Mouse (Mus musculus) heart, postnatal 36 days (tissue): ENCODE measurements around the gene Itga1. TPM values are rescaled to one million over a fixed set of nuclear protein-coding genes. Genes with fewer than 3 reads are reported as not detected.

ENCODE experiments used
- DNase-seq, 2 experiments: peaks; one replicate each; pipeline ENCODE4 v3.0.0; 2021 to 2022
- intact Hi-C: fragments of 180-260 bp; cut with DNase I; formaldehyde crosslinking; loops from one replicate; pipeline ENCODE4 v1.15.1; 2025
- total RNA-seq, 2 experiments: library from RNA; stranded (reverse); gene quantifications; 2 replicates each; pipeline ENCODE4 v1.2.3; 2021

Gene Itga1
- total RNA-seq, 2 experiments from 2014 or later, result 38.2 to 42.4 TPM

DNA sequence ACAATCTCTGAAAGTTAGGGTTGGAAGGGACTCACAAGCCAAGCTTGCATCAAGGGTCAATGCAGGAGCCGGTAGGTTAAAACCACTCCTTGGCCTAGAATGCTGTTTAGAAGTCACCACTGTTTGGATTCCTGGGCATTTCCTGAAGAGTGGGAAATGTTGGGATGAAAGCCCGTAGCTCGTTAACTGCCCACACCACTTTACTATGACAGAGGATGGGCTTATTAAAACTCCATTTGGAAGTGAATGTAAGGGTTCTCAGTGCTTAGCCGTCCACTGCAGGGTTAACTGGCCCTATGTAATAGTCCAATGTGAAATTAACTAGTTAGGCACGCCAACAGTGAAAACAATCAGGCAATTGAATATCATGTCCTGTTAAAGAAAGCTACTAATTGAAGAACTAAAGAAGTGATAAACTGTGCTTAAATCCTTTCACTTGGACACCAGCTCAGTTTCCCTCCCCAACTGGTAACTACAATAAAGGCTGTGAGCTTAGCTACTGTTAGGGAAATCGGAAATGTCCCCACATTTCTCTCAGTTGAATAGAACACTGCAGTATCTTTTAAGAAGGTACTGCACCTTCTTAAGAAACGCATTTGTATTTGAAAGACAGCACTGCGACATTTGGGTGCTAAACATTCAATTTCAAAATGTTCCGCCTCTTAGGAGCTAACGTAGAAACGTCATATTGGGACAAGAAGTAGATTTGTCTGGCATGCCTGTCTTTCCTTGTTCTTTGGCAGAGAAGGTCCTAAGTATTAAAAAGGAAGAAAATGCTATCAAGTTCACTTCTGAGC lies 1.2 kb downstream of the Itga1 start:
- intact Hi-C loops, result loop anchor here (2.0 to 10.0 kb wide), 6 partner anchors 54 to 268 kb away; no protein-coding TSS in a partner anchor
- DNase-seq, result no peak

- DNase-seq, result no peak
- intact Hi-C loops, result loop anchor here (5.0 kb wide), 1 partner anchor 77 kb away; no protein-coding TSS in a partner anchor
These were observed 2.4 kb downstream of the Itga1 start for GRCm38 (mm10) chr13:115099381-115099780.

DNA sequence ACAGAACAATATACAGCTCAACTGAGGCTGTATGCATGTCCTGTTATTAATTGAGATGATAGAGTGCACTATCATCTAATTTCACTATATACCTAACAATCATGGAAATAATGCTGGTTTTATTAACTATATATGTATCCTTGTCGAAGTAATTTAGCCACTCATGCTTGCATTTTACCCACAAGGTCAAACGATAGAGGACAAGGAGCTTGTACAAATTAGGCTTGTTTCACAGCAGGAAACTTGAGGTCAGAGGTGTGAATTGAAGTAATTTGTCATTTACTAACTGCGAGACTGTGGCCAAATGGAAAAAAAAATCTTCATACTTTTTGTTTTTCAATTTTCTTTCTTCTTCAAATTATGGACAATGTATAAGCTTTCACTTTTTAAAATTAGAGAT lies 3.5 kb downstream of the Itga1 start:
- intact Hi-C loops, result loop anchor here (5.0 kb wide), 1 partner anchor 76 kb away; no protein-coding TSS in a partner anchor

DNA sequence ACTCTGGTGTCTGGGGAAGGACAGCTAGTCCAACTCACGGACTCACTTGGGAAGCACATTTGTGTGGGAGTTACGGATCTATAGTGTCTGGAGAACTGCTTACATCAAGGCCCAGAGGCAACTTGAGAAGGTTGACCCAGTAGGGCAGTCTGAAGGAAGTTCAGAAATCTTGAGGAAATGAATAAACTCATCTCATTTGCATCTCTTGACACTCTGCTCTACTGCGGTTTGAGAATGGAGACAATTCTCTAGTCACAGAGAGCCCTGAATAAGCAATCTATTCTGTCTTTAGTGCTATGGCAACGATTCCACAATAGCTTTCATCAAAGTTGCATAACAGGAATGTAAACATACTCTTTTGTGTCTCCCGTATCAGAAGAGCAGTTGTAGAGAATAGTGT lies 4.8 kb downstream of the Itga1 start:
- DNase-seq, result no peak
- intact Hi-C loops, result loop anchor here (5.0 kb wide), 1 partner anchor 75 kb away; no protein-coding TSS in a partner anchor

More for the DNA sequence above, 3.5 kb downstream of the Itga1 start:
- DNase-seq, result no peak

- DNase-seq, result no peak
- intact Hi-C loops, result loop anchor here (5.0 kb wide), 1 partner anchor 74 kb away; no protein-coding TSS in a partner anchor
These were observed 5.5 kb downstream of the Itga1 start for GRCm38 (mm10) chr13:115096216-115096615.

GRCm38 (mm10) chr13:115095392-115095791 lies 6.4 kb downstream of the Itga1 start:
- intact Hi-C loops, result loop anchor here (5.0 kb wide), 1 partner anchor 73 kb away; no protein-coding TSS in a partner anchor
- no peak for DNase-seq

- intact Hi-C loops, result no loop called here
- no peak for DNase-seq
These were observed 10.3 kb downstream of the Itga1 start for GRCm38 (mm10) chr13:115091511-115091910.

DNA sequence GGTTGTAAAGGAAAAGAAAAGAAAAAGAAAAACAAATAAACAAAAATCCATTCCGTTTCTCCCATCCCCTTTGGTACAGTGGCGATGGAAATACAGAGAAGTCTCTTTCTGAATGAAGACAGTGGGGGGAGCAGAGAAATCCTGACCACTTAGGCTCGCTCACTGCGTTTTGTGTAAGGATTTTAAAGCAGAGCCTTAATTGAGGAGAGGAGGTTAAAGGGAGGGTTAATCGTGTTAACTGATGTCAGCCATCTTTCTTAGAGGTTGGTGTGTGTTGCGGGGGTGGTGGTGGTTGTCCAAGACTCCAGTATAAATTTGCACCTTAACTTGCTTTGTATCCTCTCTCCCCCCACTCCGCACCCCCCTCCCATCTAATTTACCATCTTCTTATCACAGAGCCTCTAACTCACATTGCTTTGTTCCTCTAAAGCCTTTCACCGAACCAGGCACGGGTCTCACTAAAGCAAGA lies 10.8 kb downstream of the Itga1 start:
- no peak for DNase-seq
- intact Hi-C loops, result no loop called here

GRCm38 (mm10) chr13:115090069-115090976 lies 11.4 kb downstream of the Itga1 start, which contains the start of gene Pelo:
Pelo (minus strand) TSS chr13:115090186.
- peak; percentile 95 to 97 for DNase-seq
- intact Hi-C loops, result no loop called here

GRCm38 (mm10) chr13:115089395-115090025 lies 12.3 kb downstream of the Itga1 start:
- DNase-seq, result peak; percentile 27 to 43
- intact Hi-C loops, result loop anchor here (5.0 kb wide), 1 partner anchor 272 kb away; the partner anchor contains the start of gene Mocs2

DNA sequence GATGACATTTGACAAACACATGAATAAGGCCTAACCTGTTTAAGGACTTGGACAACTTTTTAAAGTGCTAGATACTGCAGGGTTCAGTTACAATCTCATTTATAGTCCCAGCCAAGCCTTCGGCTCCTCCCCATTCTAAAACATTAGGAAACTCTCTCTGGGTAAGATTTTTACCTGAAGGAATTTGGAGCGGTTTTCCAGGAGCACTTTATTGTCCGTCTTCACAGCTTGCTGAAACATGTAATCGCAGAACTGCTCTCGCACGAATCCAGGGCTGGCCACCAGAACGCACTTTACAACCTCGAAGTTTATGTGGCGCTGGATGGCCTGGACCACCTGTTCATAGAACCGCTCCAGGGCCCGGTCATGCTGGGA lies 12.8 kb downstream of the Itga1 start:
- intact Hi-C loops, result loop anchor here (5.0 kb wide), 1 partner anchor 272 kb away; the partner anchor contains the start of gene Mocs2
- no peak for DNase-seq

DNA sequence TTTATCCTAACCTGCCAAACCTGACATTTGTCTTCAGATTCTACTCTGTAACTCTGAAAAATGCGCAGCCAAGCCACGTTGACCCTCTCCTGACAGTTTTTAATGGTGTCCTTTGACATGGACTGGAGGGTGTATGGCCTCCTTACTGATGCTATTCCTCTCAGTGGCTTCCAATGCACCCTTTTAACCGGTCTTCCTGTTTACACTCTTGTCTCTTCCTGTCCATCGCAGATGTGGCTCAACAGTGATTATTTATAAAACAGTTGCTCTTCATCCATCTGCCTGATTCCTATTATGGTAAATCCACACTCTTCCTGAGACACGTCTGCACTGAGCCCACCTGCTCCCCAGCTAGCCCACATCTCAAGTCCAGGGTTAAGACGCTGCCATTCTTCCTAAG lies 15.8 kb downstream of the Itga1 start:
- intact Hi-C loops, result loop anchor here (5.0 kb wide), 1 partner anchor 269 kb away; the partner anchor contains the start of gene Mocs2
- no peak for DNase-seq

DNA sequence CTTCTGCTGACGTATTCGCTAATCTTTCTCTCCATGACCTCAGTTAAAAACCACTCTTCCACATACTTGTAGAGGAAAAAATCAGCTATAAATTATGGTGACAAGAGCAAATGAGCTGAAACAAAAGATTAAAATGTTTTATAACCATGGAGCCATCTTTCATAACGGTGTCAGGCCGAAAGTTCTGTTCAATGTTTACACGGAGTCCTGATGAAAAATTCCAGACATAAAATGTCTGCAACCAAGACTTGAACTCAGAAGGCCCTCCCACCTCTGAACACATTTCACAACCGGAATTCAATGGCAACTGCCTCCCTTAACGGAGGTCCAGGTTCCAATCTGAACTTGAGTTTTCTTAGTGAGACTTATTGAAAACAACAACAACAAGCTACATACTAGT lies 19.4 kb downstream of the Itga1 start:
- intact Hi-C loops, result no loop called here
- DNase-seq, result no peak

- intact Hi-C loops, result no loop called here
- no peak for DNase-seq
These were observed 21.7 kb downstream of the Itga1 start for GRCm38 (mm10) chr13:115079996-115080585.

DNA sequence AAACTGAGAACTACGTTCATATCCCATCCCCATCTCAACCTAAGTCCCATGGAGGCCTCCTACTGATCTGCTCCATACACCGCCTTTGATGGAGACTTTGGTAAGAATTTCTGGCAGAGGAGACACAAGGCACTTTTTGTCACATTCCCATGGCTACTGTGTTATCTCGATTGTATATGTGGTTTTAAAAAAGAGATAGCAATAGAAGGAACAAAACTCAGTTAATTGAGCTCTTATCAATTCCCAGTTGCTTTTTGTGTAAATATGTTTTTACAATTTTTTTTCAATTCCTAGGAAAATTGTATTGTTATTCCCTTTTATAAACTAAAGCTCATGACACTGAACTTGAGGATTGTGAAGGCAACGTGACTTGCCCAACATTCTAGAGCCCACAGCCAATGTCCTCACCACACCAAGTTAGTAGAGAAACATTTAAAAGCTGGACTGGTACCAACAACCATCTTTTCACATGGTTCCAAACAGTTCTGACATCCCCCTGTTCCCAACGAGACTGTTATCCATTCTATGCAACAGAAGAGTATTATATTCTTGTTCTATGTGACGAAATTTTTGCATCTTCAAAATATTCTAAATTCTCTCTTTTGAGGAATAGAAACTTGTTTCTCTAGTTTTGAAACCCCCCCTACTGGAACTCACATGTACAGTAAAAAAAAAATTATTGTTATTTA lies 22.6 kb downstream of the Itga1 start:
- no peak for DNase-seq
- intact Hi-C loops, result no loop called here

- intact Hi-C loops, result no loop called here
- DNase-seq, result no peak
These were observed 24.2 kb downstream of the Itga1 start for GRCm38 (mm10) chr13:115077346-115078134.

- intact Hi-C loops, result no loop called here
- no peak for DNase-seq
These were observed 29.4 kb downstream of the Itga1 start for GRCm38 (mm10) chr13:115072386-115072785.

- no peak for DNase-seq
- intact Hi-C loops, result no loop called here
These were observed 30.3 kb downstream of the Itga1 start for GRCm38 (mm10) chr13:115071431-115071830.

- intact Hi-C loops, result no loop called here
- DNase-seq, result no peak
These were observed 33.8 kb downstream of the Itga1 start for GRCm38 (mm10) chr13:115067968-115068330.
